Mouse (Mus musculus): Measurements from ENCODE around the gene Zfp113. TPM values are rescaled to one million over a fixed set of nuclear protein-coding genes. Genes with fewer than 3 reads are reported as not detected.

Gene Zfp113
- total and polyA plus RNA-seq, 3 experiments, result 4.4 to 7.0 (median 5.8) TPM

DNA sequence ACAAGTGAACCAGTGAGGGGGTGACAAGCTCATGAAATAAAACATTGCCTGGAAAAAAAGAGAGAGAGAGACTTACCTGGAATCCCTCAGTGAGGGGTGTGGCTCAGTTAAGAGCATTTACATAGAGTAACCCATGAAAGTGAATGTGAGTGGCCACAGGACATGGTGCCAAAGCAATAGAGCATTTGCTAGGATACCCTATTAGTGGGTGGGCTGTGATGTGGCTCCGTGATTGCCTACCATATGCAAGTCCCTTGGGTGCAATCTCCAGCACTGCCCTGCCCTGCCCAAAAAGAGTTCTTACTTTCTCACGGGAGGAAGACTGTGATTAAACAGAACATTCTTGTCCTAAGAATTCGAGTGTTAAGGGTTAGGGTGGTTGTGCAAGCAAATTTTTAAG, 48.4 kb downstream of the Zfp113 start:
- Histone ChIP-seq H3K4me2 (ENCODE audit: insufficient read depth, low read depth, poor library complexity, severe bottlenecking) (no peak overlapping the region), H3K36me3 (replicated peaks in 1 of 2; ENCODE audit: control insufficient read depth in 1 of 2, insufficient read depth in 1 of 2, low read length in 1 of 2) (peaks cover 15 to 32% of the 10 kb centered on the region in 2 experiments), H3K79me2 (replicated peaks; ENCODE audit: control insufficient read depth, extremely low read depth, insufficient read depth, poor library complexity, severe bottlenecking) (no peaks in the 10 kb centered on the region), H3K9ac (ENCODE audit: insufficient read depth, low read depth) (no peak overlapping the region), H3K4me1 (ENCODE audit: control insufficient read depth in 1 of 2, insufficient read depth in 2 of 2) (no peaks in the 10 kb centered on the region), H3K27ac (ENCODE audit: insufficient read depth, low read depth) (no peak overlapping the region), H3K27me3 (replicated peaks) (no peaks in the 10 kb centered on the region), H3K4me3 (replicated peaks in 1 of 3; ENCODE audit: low read depth in 2 of 3, low read length in 2 of 3, poor library complexity in 1 of 3) (no peak overlapping the region), H3K9me3 (replicated peaks; ENCODE audit: low read length) (no peaks in the 10 kb centered on the region)
- in situ Hi-C loops (cut with MboI; ENCODE audit: low pct_ligation_motif_present, low pct_unique_long_range_greater_than_20kb, low sequenced_read_pairs), result loop anchor here (5.0 kb wide), 1 partner anchor 55 kb away; the partner anchor contains the start of gene Cops6
- no peak for DNase-seq (ENCODE audit: extremely low read depth)
- no peak for TF ChIP-seq ZC3H11A (IDR thresholded peaks at IDR 0.05; ENCODE audit: low read depth, low read length)
- no peak for TF ChIP-seq USF2 (conservative IDR thresholded peaks at IDR 0.05; ENCODE audit: low read depth, low read length)
- TF ChIP-seq E2F4 (IDR thresholded peaks at IDR 0.05; ENCODE audit: insufficient replicate concordance, low read depth, low read length), result no peak
- TF ChIP-seq CHD1 (IDR thresholded peaks at IDR 0.05; ENCODE audit: low read depth, low read length), result no peak
- no peak for TF ChIP-seq CTCF (conservative IDR thresholded peaks at IDR 0.05 in 1 of 2, IDR thresholded peaks at IDR 0.05 in 1 of 2; ENCODE audit: low read depth in 2 of 2, low read length in 2 of 2)
- no peak for TF ChIP-seq TBP (conservative IDR thresholded peaks at IDR 0.05; ENCODE audit: low read depth, low read length)
- dilution Hi-C loops (cut with MboI; ENCODE audit: extremely low pct_ligation_motif_present, extremely low pct_unique_long_range_greater_than_20kb, low sequenced_read_pairs), result no loop called here

DNA sequence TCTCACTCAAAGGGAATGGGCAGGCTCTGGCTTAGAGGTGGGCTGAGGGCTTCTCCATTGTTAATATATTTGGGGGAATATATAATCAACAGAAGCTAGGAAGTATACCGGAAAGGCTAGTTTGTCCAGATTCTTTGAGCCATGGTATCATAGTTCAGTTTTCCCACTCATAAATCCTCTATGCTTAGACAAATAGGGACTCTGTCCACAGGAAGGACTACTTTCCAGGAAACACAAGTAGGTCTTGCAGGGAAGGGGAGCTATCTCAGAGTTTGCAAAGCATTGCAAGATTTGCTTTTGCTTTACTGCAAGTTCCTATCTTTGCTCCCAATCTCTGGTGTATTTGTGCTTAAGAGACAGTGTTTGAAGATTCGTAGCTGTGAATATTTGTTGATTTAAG, 50.6 kb downstream of the Zfp113 start:
- Histone ChIP-seq H3K36me3 (replicated peaks in 1 of 2; ENCODE audit: control insufficient read depth in 1 of 2, insufficient read depth in 1 of 2, low read length in 1 of 2) (peaks cover 33 to 53% of the 10 kb centered on the region in 2 experiments), H3K4me3 (replicated peaks in 1 of 3; ENCODE audit: low read depth in 2 of 3, low read length in 2 of 3, poor library complexity in 1 of 3) (no peak overlapping the region)
- TF ChIP-seq E2F4 (IDR thresholded peaks at IDR 0.05; ENCODE audit: insufficient replicate concordance, low read depth, low read length) (no peak), RCOR1 (conservative IDR thresholded peaks at IDR 0.05; ENCODE audit: low read depth, low read length) (no peak), KAT2A (IDR thresholded peaks at IDR 0.05; ENCODE audit: insufficient replicate concordance, low read length) (no peak), MXI1 (IDR thresholded peaks at IDR 0.05; ENCODE audit: low read depth, low read length) (no peak), CHD2 (IDR thresholded peaks at IDR 0.05; ENCODE audit: low read length) (no peak)

GRCm38 (mm10) chr5:138094474-138094873, 61.1 kb downstream of the Zfp113 start:
- H3K4me3 ChIP-seq (replicated peaks in 1 of 3; ENCODE audit: low read depth in 2 of 3, low read length in 2 of 3, poor library complexity in 1 of 3), result no peak overlapping the region
- H3K36me3 ChIP-seq (replicated peaks in 1 of 2; ENCODE audit: control insufficient read depth in 1 of 2, insufficient read depth in 1 of 2, low read length in 1 of 2), result peaks cover 52 to 78% of the 10 kb centered on the region in 2 experiments
- in situ Hi-C loops (cut with MboI; ENCODE audit: low pct_ligation_motif_present, low pct_unique_long_range_greater_than_20kb, low sequenced_read_pairs) (no loop called here), dilution Hi-C loops (cut with MboI; ENCODE audit: extremely low pct_ligation_motif_present, extremely low pct_unique_long_range_greater_than_20kb, low sequenced_read_pairs) (no loop called here)
- no peaks in the 10 kb centered on the region for H3K27me3 ChIP-seq (replicated peaks)
- peaks cover 19% of the 10 kb centered on the region for H3K79me2 ChIP-seq (replicated peaks; ENCODE audit: control insufficient read depth, extremely low read depth, insufficient read depth, poor library complexity, severe bottlenecking)
- H3K4me2 ChIP-seq (ENCODE audit: insufficient read depth, low read depth, poor library complexity, severe bottlenecking), result no peak overlapping the region
- H3K9ac ChIP-seq (ENCODE audit: insufficient read depth, low read depth), result no peak overlapping the region
- no peak for DNase-seq (ENCODE audit: extremely low read depth)
- peaks cover 3% of the 10 kb centered on the region for H3K9me3 ChIP-seq (replicated peaks; ENCODE audit: low read length)
- H3K27ac ChIP-seq (ENCODE audit: insufficient read depth, low read depth), result no peak overlapping the region
- no peaks in the 10 kb centered on the region for H3K4me1 ChIP-seq (ENCODE audit: control insufficient read depth in 1 of 2, insufficient read depth in 2 of 2)
- TF ChIP-seq E2F4 (IDR thresholded peaks at IDR 0.05; ENCODE audit: insufficient replicate concordance, low read depth, low read length), result no peak
- no peak for TF ChIP-seq SIN3A (IDR thresholded peaks at IDR 0.05; ENCODE audit: low read length)
- no peak for TF ChIP-seq JUN (IDR thresholded peaks at IDR 0.05; ENCODE audit: insufficient read depth, low read depth, low read length)

More for the DNA sequence above, 50.6 kb downstream of the Zfp113 start:
- no peaks in the 10 kb centered on the region for H3K79me2 ChIP-seq (replicated peaks; ENCODE audit: control insufficient read depth, extremely low read depth, insufficient read depth, poor library complexity, severe bottlenecking)
- no peaks in the 10 kb centered on the region for H3K9me3 ChIP-seq (replicated peaks; ENCODE audit: low read length)
- in situ Hi-C loops (cut with MboI; ENCODE audit: low pct_ligation_motif_present, low pct_unique_long_range_greater_than_20kb, low sequenced_read_pairs), result loop anchor here (5.0 kb wide), 1 partner anchor 57 kb away; the partner anchor contains the start of gene Cops6
- no peak overlapping the region for H3K27ac ChIP-seq (ENCODE audit: insufficient read depth, low read depth)
- dilution Hi-C loops (cut with MboI; ENCODE audit: extremely low pct_ligation_motif_present, extremely low pct_unique_long_range_greater_than_20kb, low sequenced_read_pairs), result no loop called here
- no peak for DNase-seq (ENCODE audit: extremely low read depth)
- no peaks in the 10 kb centered on the region for H3K27me3 ChIP-seq (replicated peaks)
- H3K4me1 ChIP-seq (ENCODE audit: control insufficient read depth in 1 of 2, insufficient read depth in 2 of 2), result no peaks in the 10 kb centered on the region
- no peak overlapping the region for H3K9ac ChIP-seq (ENCODE audit: insufficient read depth, low read depth)
- no peak overlapping the region for H3K4me2 ChIP-seq (ENCODE audit: insufficient read depth, low read depth, poor library complexity, severe bottlenecking)
